Mouse (Mus musculus) cerebellum, adult 9-11 months (tissue): ENCODE data around the gene Pth2r.

Source experiments
- DNase-seq: peaks from one replicate; pipeline ENCODE4 v3.0.0; 2022

Pth2r gene

GRCm38 (mm10) chr1:65281756-65282155 lies at the start of gene Pth2r:
Pth2r (plus strand) TSS chr1:65282056.
- DNase-seq = no peak

- DNase-seq = no peak
Measured at GRCm38 (mm10) chr1:65237712-65238111, 44.1 kb upstream of the Pth2r start.

GRCm38 (mm10) chr1:65245637-65246036 lies 36.2 kb upstream of the Pth2r start:
- DNase-seq = no peak

GRCm38 (mm10) chr1:65280461-65280860 lies 1.4 kb upstream of the Pth2r start:
- DNase-seq = no peak

- DNase-seq = peak; percentile 52
Measured at GRCm38 (mm10) chr1:65282766-65283165, 910 bp downstream of the Pth2r start.

GRCm38 (mm10) chr1:65308476-65308875 lies 26.6 kb downstream of the Pth2r start:
- DNase-seq = no peak

GRCm38 (mm10) chr1:65311214-65311933 lies 29.5 kb downstream of the Pth2r start:
- DNase-seq = peak; percentile 12

- peak; percentile 30 for DNase-seq
Measured at GRCm38 (mm10) chr1:65312118-65312517, 30.3 kb downstream of the Pth2r start.

- peak; percentile 32 for DNase-seq
Measured at GRCm38 (mm10) chr1:65312896-65313295, 31.0 kb downstream of the Pth2r start.

GRCm38 (mm10) chr1:65314054-65315021 lies 32.5 kb downstream of the Pth2r start:
- DNase-seq = no peak

GRCm38 (mm10) chr1:65315022-65315407 lies 33.2 kb downstream of the Pth2r start:
- no peak for DNase-seq

GRCm38 (mm10) chr1:65334026-65334425 lies 52.2 kb downstream of the Pth2r start:
- no peak for DNase-seq

- no peak for DNase-seq
Measured at GRCm38 (mm10) chr1:65337768-65338167, 55.9 kb downstream of the Pth2r start.

- no peak for DNase-seq
Measured at GRCm38 (mm10) chr1:65340240-65340639, 58.4 kb downstream of the Pth2r start.

GRCm38 (mm10) chr1:65352979-65353378 lies 71.1 kb downstream of the Pth2r start:
- DNase-seq = no peak

- DNase-seq = no peak
Measured at GRCm38 (mm10) chr1:65354153-65354552, 72.3 kb downstream of the Pth2r start.

GRCm38 (mm10) chr1:65388328-65388727 lies 106.5 kb downstream of the Pth2r start:
- DNase-seq = peak; percentile 29

GRCm38 (mm10) chr1:65389621-65390020 lies 107.8 kb downstream of the Pth2r start:
- DNase-seq = no peak

GRCm38 (mm10) chr1:65407441-65407840 lies 125.6 kb downstream of the Pth2r start:
- DNase-seq = no peak

- DNase-seq = no peak
Measured at GRCm38 (mm10) chr1:65420909-65421308, 139.1 kb downstream of the Pth2r start.

GRCm38 (mm10) chr1:65422501-65423010 lies 140.7 kb downstream of the Pth2r start:
- DNase-seq = no peak
